Mouse (Mus musculus): ENCODE results near the gene Nutf2. TPM values are rescaled to one million over a fixed set of nuclear protein-coding genes. Genes with fewer than 3 reads are reported as not detected.

The Nutf2 gene
- total and polyA plus RNA-seq, 3 experiments = 11.2 to 223 (median 144) TPM

DNA sequence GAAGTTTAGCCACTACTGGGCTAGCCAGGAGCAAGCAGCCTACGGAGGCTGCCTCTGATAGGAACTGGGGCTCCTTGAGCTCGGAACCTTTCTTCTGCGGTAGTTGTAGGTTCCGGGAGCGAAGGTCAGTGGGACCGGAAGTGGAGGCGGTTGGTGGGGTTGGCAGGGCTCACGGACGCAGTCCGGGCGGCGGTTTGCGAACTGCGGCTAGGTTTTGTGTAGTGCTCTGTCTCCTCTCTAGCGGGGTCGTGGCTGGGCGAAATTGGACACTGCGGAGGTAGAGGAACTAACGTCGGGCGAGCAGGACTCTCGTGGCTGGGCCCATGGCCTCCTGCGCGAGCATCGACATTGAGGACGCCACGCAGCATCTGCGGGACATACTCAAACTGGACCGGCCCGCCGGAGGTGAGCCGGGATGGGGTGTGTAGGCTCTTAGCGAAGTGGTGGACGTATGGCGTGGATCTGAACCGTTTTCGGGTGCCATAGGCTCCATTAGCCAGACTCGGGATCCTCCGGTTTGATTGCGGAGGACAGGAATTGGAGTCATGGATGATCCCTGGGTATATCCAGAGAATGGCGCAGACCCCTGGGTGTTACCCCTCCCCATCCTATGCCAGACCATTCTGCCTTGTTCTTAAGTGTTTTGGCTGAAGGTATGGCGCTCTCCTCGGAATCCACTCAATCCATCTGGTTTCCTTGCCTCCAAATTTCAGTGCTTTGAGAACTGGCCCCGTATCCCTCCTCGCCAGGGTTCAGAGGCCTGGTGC is 20.6 kb downstream of the Nutf2 start, which contains the start of gene Edc4:
TSS of gene Edc4 (plus strand) at position 128 of the 767 bp plus-strand sequence.
- DNase-seq (ENCODE audit: extremely low read depth) = peak; percentile 86
- Histone ChIP-seq H3K9ac (ENCODE audit: insufficient read depth, low read depth) (peak within 1 kb of the TSS; percentile 88), H3K27ac (ENCODE audit: insufficient read depth, low read depth) (no peak within 1 kb of the TSS), H3K79me2 (replicated peaks; ENCODE audit: control insufficient read depth, extremely low read depth, insufficient read depth, poor library complexity, severe bottlenecking) (peaks cover 31% of the 10 kb centered on the region), H3K4me3 (replicated peaks in 1 of 3; ENCODE audit: low read depth in 2 of 3, low read length in 2 of 3, poor library complexity in 1 of 3) (peak within 1 kb of the TSS; percentile 85 to 96 (median 93)), H3K4me1 (ENCODE audit: control insufficient read depth in 1 of 2, insufficient read depth in 2 of 2) (peaks cover 3 to 19% of the 10 kb centered on the region in 2 experiments), H3K4me2 (ENCODE audit: insufficient read depth, low read depth, poor library complexity, severe bottlenecking) (peak within 1 kb of the TSS; percentile 78), H3K9me3 (replicated peaks; ENCODE audit: low read length) (no peaks in the 10 kb centered on the region), H3K27me3 (replicated peaks) (no peaks in the 10 kb centered on the region), H3K36me3 (replicated peaks in 1 of 2; ENCODE audit: control insufficient read depth in 1 of 2, insufficient read depth in 1 of 2, low read length in 1 of 2) (peaks cover 41 to 71% of the 10 kb centered on the region in 2 experiments)
- dilution Hi-C loops (cut with MboI; ENCODE audit: extremely low pct_ligation_motif_present, extremely low pct_unique_long_range_greater_than_20kb, low sequenced_read_pairs) (no loop called here), in situ Hi-C loops (cut with MboI; ENCODE audit: low pct_ligation_motif_present, low pct_unique_long_range_greater_than_20kb, low sequenced_read_pairs) (no loop called here)
- no peak for TF ChIP-seq RAD21 (IDR thresholded peaks at IDR 0.05; ENCODE audit: low read depth, low read length)
- TF ChIP-seq IRF4 (IDR thresholded peaks at IDR 0.05; ENCODE audit: low read depth, low read length) = peak; percentile 67
- peak; percentile 68; the same call in 1 of the 2 replicates for TF ChIP-seq TBP (conservative IDR thresholded peaks at IDR 0.05; ENCODE audit: low read depth, low read length)
- peak; percentile 77 for TF ChIP-seq MEF2A (IDR thresholded peaks at IDR 0.05; ENCODE audit: borderline replicate concordance, low read depth, low read length)
- no peak for TF ChIP-seq CHD1 (IDR thresholded peaks at IDR 0.05; ENCODE audit: low read depth, low read length)
- no peak for TF ChIP-seq JUND (conservative IDR thresholded peaks at IDR 0.05; ENCODE audit: low read depth, low read length)
- TF ChIP-seq E2F4 (IDR thresholded peaks at IDR 0.05; ENCODE audit: insufficient replicate concordance, low read depth, low read length) = no peak
- TF ChIP-seq BHLHE40 (IDR thresholded peaks at IDR 0.05; ENCODE audit: low read depth, low read length) = no peak
- no peak for TF ChIP-seq ETS1 (conservative IDR thresholded peaks at IDR 0.05; ENCODE audit: low read depth, low read length)
- peak; percentile 70 for TF ChIP-seq MXI1 (IDR thresholded peaks at IDR 0.05; ENCODE audit: low read depth, low read length)
- no peak for TF ChIP-seq JUN (IDR thresholded peaks at IDR 0.05; ENCODE audit: insufficient read depth, low read depth, low read length)
- TF ChIP-seq MAFK (IDR thresholded peaks at IDR 0.05; ENCODE audit: insufficient replicate concordance, low read length) = no peak
- TF ChIP-seq ZMIZ1 (IDR thresholded peaks at IDR 0.05; ENCODE audit: low read depth, low read length) = peak; percentile 94
- no peak for TF ChIP-seq ZC3H11A (IDR thresholded peaks at IDR 0.05; ENCODE audit: low read depth, low read length)
- TF ChIP-seq POLR2AphosphoS2 (IDR thresholded peaks at IDR 0.05; ENCODE audit: low read depth, low read length) = peak; percentile 98
- TF ChIP-seq SMC3 (IDR thresholded peaks at IDR 0.05; ENCODE audit: low read depth, low read length) = peak; percentile 7
- no peak for TF ChIP-seq PAX5 (IDR thresholded peaks at IDR 0.05; ENCODE audit: low read length)
- TF ChIP-seq SIN3A (IDR thresholded peaks at IDR 0.05; ENCODE audit: low read length) = peak; percentile 92
- 0 out of 2 replicates have a peak, but pooled peaks have one; percentile 29 for TF ChIP-seq NRF1 (IDR thresholded peaks at IDR 0.05; ENCODE audit: low read depth, low read length)
- TF ChIP-seq TCF12 (IDR thresholded peaks at IDR 0.05; ENCODE audit: low read depth, low read length) = peak; percentile 86
- TF ChIP-seq USF2 (conservative IDR thresholded peaks at IDR 0.05; ENCODE audit: low read depth, low read length) = no peak
- TF ChIP-seq MYC (IDR thresholded peaks at IDR 0.05; ENCODE audit: low read depth, low read length) = no peak
- peak; percentile 89 for TF ChIP-seq NELFE (IDR thresholded peaks at IDR 0.05; ENCODE audit: low read depth, low read length)
- peak; percentile 64; the same call in 1 of the 2 replicates for TF ChIP-seq MAX (IDR thresholded peaks at IDR 0.05; ENCODE audit: low read length)
- peak; percentile 81; the same call in 1 of the 2 replicates for TF ChIP-seq KAT2A (IDR thresholded peaks at IDR 0.05; ENCODE audit: insufficient replicate concordance, low read length)
- TF ChIP-seq CHD2 (IDR thresholded peaks at IDR 0.05; ENCODE audit: low read length) = peak; percentile 46; the same call in 1 of the 2 replicates
- TF ChIP-seq ZNF384 (IDR thresholded peaks at IDR 0.05; ENCODE audit: low read depth, low read length) = no peak
- TF ChIP-seq RCOR1 (conservative IDR thresholded peaks at IDR 0.05; ENCODE audit: low read depth, low read length) = no peak
- TF ChIP-seq POLR2A (IDR thresholded peaks at IDR 0.05; ENCODE audit: low read depth, low read length) = peak; percentile 88
- TF ChIP-seq GABPA (IDR thresholded peaks at IDR 0.05; ENCODE audit: insufficient replicate concordance, low read depth, low read length) = no peak; the same call in 1 of the 2 replicates
- no peak for TF ChIP-seq CTCF (conservative IDR thresholded peaks at IDR 0.05 in 1 of 2, IDR thresholded peaks at IDR 0.05 in 1 of 2; ENCODE audit: low read depth in 2 of 2, low read length in 2 of 2)
- TF ChIP-seq USF1 (IDR thresholded peaks at IDR 0.05; ENCODE audit: low read depth, low read length) = no peak
- TF ChIP-seq ZKSCAN1 (IDR thresholded peaks at IDR 0.05; ENCODE audit: borderline replicate concordance, low read depth, low read length) = no peak
- peak; percentile 95 for TF ChIP-seq HCFC1 (IDR thresholded peaks at IDR 0.05; ENCODE audit: low read depth, low read length)
- TF ChIP-seq ELF1 (IDR thresholded peaks at IDR 0.05; ENCODE audit: low read depth, low read length) = peak; percentile 83
- no peak for TF ChIP-seq EP300 (IDR thresholded peaks at IDR 0.05; ENCODE audit: low read length)
- TF ChIP-seq UBTF (IDR thresholded peaks at IDR 0.05; ENCODE audit: low read depth, low read length) = no peak
- TF ChIP-seq MAZ (IDR thresholded peaks at IDR 0.05; ENCODE audit: low read depth, low read length) = peak; percentile 71; the same call in 1 of the 2 replicates
